Comparison of ENCODE assay signal across 16 mouse cellular contexts in genomic region chr11:75881234-75881633, GRCm38 (mm10).
"Had no signal": no experiment of that assay in that cellular context is flagged by ENCODE, and none has a peak within 500 bp of the region (broad histone marks: within the 10 kb centered on the region; RNA-seq: fewer than 3 reads in every experiment).

No protein-coding gene starts in this region.

- H3K27ac ChIP-seq: kidney, postnatal 0 days; liver, embryonic 13.5 days; midbrain, embryonic 10.5 days; midbrain, embryonic 13.5 days; stomach, postnatal 0 days had no signal

- H3K27me3 ChIP-seq: liver, embryonic 13.5 days; midbrain, embryonic 13.5 days had no signal

- H3K4me2 ChIP-seq: liver, embryonic 13.5 days; midbrain, embryonic 13.5 days had no signal

- H3K36me3 ChIP-seq: liver, embryonic 13.5 days; midbrain, embryonic 10.5 days; midbrain, embryonic 13.5 days had no signal

- H3K4me3 ChIP-seq: liver, embryonic 13.5 days; megakaryocyte, embryonic 14.5 days; midbrain, embryonic 10.5 days; midbrain, embryonic 13.5 days had no signal

- DNase-seq: kidney, adult 18-20 months; kidney, adult 9 months; kidney, postnatal 25 days; liver, embryonic 13.5 days; lung, adult 2 months; lung, postnatal 14 days; lung, postnatal 4 days; thymus, adult 2 months; thymus, postnatal 14 days had no signal

- ATAC-seq: intestine, embryonic 16.5 days; midbrain, embryonic 13.5 days; midbrain, embryonic 16.5 days had no signal

- H3K9ac ChIP-seq: liver, embryonic 13.5 days; midbrain, embryonic 13.5 days had no signal

- H3K9me3 ChIP-seq: liver, embryonic 13.5 days; megakaryocyte, embryonic 14.5 days; midbrain, embryonic 10.5 days; midbrain, embryonic 13.5 days had no signal
